Mouse (Mus musculus) olfactory bulb, adult 2 months (tissue): ENCODE results near the gene Rnft2. TPM values are rescaled to one million over a fixed set of nuclear protein-coding genes. Genes with fewer than 3 reads are reported as not detected.

Experiments
- H3K27ac ChIP-seq: fragments of 200-500 bp; 2 replicates; pipeline ENCODE4 v1.5.1; 2012; ENCODE audit warnings: low read depth, low read length; ENCODE audit not compliant: insufficient read depth
- H3K4me1 ChIP-seq: fragments of 200-500 bp; 2 replicates; pipeline ENCODE4 v1.6.1; 2012; ENCODE audit warnings: low read length; ENCODE audit not compliant: control insufficient read depth, insufficient read depth
- H3K4me3 ChIP-seq: fragments of 200-500 bp; 2 replicates; pipeline ENCODE4 v1.5.1; 2012; ENCODE audit warnings: mild to moderate bottlenecking, low read depth, low read length, moderate library complexity; ENCODE audit not compliant: insufficient read depth
- CTCF ChIP-seq: fragments of 200-500 bp; IDR thresholded peaks from 2 replicates; pipeline ENCODE4 v1.5.1; 2012; ENCODE audit warnings: low read depth, mild to moderate bottlenecking, low read length, moderate library complexity; ENCODE audit not compliant: insufficient read depth
- POLR2A ChIP-seq: fragments of 200-500 bp; IDR thresholded peaks from 2 replicates; pipeline ENCODE4 v1.6.1; 2012; ENCODE audit warnings: mild to moderate bottlenecking, low read depth, low read length, moderate library complexity; ENCODE audit not compliant: insufficient read depth
- WGBS: fragments of 180-500 bp; shearing (Covaris S2); methylation state at CpG from one replicate; pipeline ENCODE4 v1.1.7; 2018; 5-methylcytosine and 5-hydroxymethylcytosine counted together
- polyA plus RNA-seq: library from polyadenylated mRNA; stranded (reverse); fragments of >200 nt; gene quantifications from 2 replicates; pipeline ENCODE4 v1.2.4, GENCODE M21; 2012; ENCODE audit warnings: low replicate concordance; ENCODE audit not compliant: missing spikeins, insufficient read depth, insufficient read length

Rnft2 gene
- not detected in 2 replicates for polyA plus RNA-seq

GRCm38 (mm10) chr5:118244606-118245443, at the start of gene Rnft2, which contains the start of gene 2410131K14Rik:
Gene Rnft2 (minus strand): TSS chr5:118245116.
Gene 2410131K14Rik (plus strand): TSS chr5:118245227.
- Histone ChIP-seq H3K4me1 (peaks cover 12% of the 10 kb centered on the region; the same call in 1 of the 2 replicates), H3K4me3 (peak within 1 kb of the TSS; percentile 80), H3K27ac (peak within 1 kb of the TSS; percentile 70)
- under 1% methylated on average over 68 of the region's 68 CpGs for WGBS
- TF ChIP-seq POLR2A (peak; percentile 50), CTCF (no peak)

GRCm38 (mm10) chr5:118294086-118294864, 49.4 kb upstream of the Rnft2 start:
- no peak overlapping the region; the same call in 1 of the 2 replicates for H3K4me3 ChIP-seq
- TF ChIP-seq POLR2A (no peak), CTCF (no peak)
- peaks cover 18% of the 10 kb centered on the region for H3K4me1 ChIP-seq
- peak overlapping the region; percentile 55; the same call in 1 of the 2 replicates for H3K27ac ChIP-seq
- WGBS = 6% methylated on average over 23 of the region's 23 CpGs

GRCm38 (mm10) chr5:118292476-118292875, 47.6 kb upstream of the Rnft2 start:
- peaks cover 15% of the 10 kb centered on the region for H3K4me1 ChIP-seq
- H3K27ac ChIP-seq = no peak overlapping the region
- 52% methylated on average over 4 of the region's 4 CpGs for WGBS
- no peak for TF ChIP-seq POLR2A
- TF ChIP-seq CTCF = no peak
- no peak overlapping the region for H3K4me3 ChIP-seq

- H3K4me3 ChIP-seq = no peak overlapping the region
- H3K27ac ChIP-seq = no peak overlapping the region
- TF ChIP-seq POLR2A (no peak), CTCF (no peak)
- peaks cover 12% of the 10 kb centered on the region for H3K4me1 ChIP-seq
- WGBS = 90% methylated on average over 4 of the region's 4 CpGs
These were observed 46.5 kb upstream of the Rnft2 start for GRCm38 (mm10) chr5:118291453-118291852.

GRCm38 (mm10) chr5:118277741-118278495, 33.0 kb upstream of the Rnft2 start:
- 93% methylated on average over 18 of the region's 18 CpGs for WGBS
- Histone ChIP-seq H3K4me1 (peaks cover 18% of the 10 kb centered on the region), H3K27ac (no peak overlapping the region), H3K4me3 (no peak overlapping the region)
- TF ChIP-seq POLR2A (no peak), CTCF (no peak)

GRCm38 (mm10) chr5:118276711-118277110, 31.8 kb upstream of the Rnft2 start:
- H3K4me3 ChIP-seq = no peak overlapping the region
- no peak overlapping the region for H3K27ac ChIP-seq
- 56% methylated on average over 8 of the region's 8 CpGs for WGBS
- no peak for TF ChIP-seq POLR2A
- H3K4me1 ChIP-seq = peaks cover 26% of the 10 kb centered on the region

- peaks cover 26% of the 10 kb centered on the region for H3K4me1 ChIP-seq
- TF ChIP-seq POLR2A (no peak), CTCF (no peak)
- H3K4me3 ChIP-seq = no peak overlapping the region
- H3K27ac ChIP-seq = no peak overlapping the region
- 31% methylated on average over 7 of the region's 7 CpGs for WGBS
These were observed 31.4 kb upstream of the Rnft2 start for GRCm38 (mm10) chr5:118276281-118276680.

GRCm38 (mm10) chr5:118274546-118274945, 29.6 kb upstream of the Rnft2 start:
- no peak for TF ChIP-seq CTCF
- 49% methylated on average over 9 of the region's 9 CpGs for WGBS
- Histone ChIP-seq H3K27ac (no peak overlapping the region), H3K4me3 (no peak overlapping the region), H3K4me1 (peaks cover 26% of the 10 kb centered on the region)

- 59% methylated on average over 7 of the region's 7 CpGs for WGBS
- Histone ChIP-seq H3K4me1 (peaks cover 31% of the 10 kb centered on the region), H3K4me3 (no peak overlapping the region), H3K27ac (no peak overlapping the region)
- TF ChIP-seq POLR2A = no peak
- no peak for TF ChIP-seq CTCF
These were observed 28.5 kb upstream of the Rnft2 start for GRCm38 (mm10) chr5:118273446-118273845.
